Mouse (Mus musculus) forebrain, embryonic 11.5 days (tissue): Measurements from ENCODE around the gene Sytl3. TPM values are rescaled to one million over a fixed set of nuclear protein-coding genes. Genes with fewer than 3 reads are reported as not detected.

Experiments
- ATAC-seq: fragments of 200-750 bp; cut with Nextera tagmentation; replicated peaks from 2 replicates; pipeline ENCODE4 v1.8.0; 2017; ENCODE audit warnings: moderate TSS enrichment; ENCODE audit not compliant: low FRiP score
- DNase-seq: peaks from one replicate; pipeline ENCODE4 v3.0.0-alpha.2; 2017; ENCODE audit warnings: low spot score
- H3K27ac ChIP-seq: fragments of 300-500 bp; sonication (generic); 2 replicates; pipeline ENCODE4 v1.5.1; 2014; ENCODE audit warnings: low read depth, low read length
- H3K27me3 ChIP-seq: fragments of 300-500 bp; sonication (generic); 2 replicates; pipeline ENCODE4 v1.6.1; 2014; ENCODE audit warnings: mild to moderate bottlenecking, low read length, mixed read lengths; ENCODE audit not compliant: control insufficient read depth, insufficient read depth
- H3K36me3 ChIP-seq: fragments of 300-500 bp; sonication (generic); 2 replicates; pipeline ENCODE4 v1.6.1; 2014; ENCODE audit warnings: mild to moderate bottlenecking, low read length, moderate library complexity, mixed read lengths; ENCODE audit not compliant: control insufficient read depth, insufficient read depth
- H3K4me1 ChIP-seq: fragments of 300-500 bp; sonication (generic); replicated peaks from 2 replicates; pipeline ENCODE4 v1.6.1; 2014; ENCODE audit warnings: low read length, mixed read lengths; ENCODE audit not compliant: control insufficient read depth, insufficient read depth
- H3K4me2 ChIP-seq: fragments of 300-500 bp; sonication (generic); 2 replicates; pipeline ENCODE4 v1.6.1; 2014; ENCODE audit warnings: low read depth, mild to moderate bottlenecking, low read length, moderate library complexity, mixed read lengths; ENCODE audit not compliant: severe bottlenecking
- H3K4me3 ChIP-seq: fragments of 300-500 bp; sonication (generic); 2 replicates; pipeline ENCODE4 v1.5.1; 2014; ENCODE audit warnings: low read depth, low read length
- H3K9ac ChIP-seq: fragments of 300-500 bp; sonication (generic); 2 replicates; pipeline ENCODE4 v1.6.1; 2014; ENCODE audit warnings: low read length
- H3K9me3 ChIP-seq: fragments of 300-500 bp; sonication (generic); 2 replicates; pipeline ENCODE4 v1.6.1; 2016; ENCODE audit warnings: low read length, mixed read lengths; ENCODE audit not compliant: control insufficient read depth
- WGBS: fragments of 180-500 bp; shearing (Covaris S2); extraction: QIAGEN DNeasy Blood & Tissue Kit; methylation state at CpG from one replicate; pipeline ENCODE4 v1.1.7; 2014; 5-methylcytosine and 5-hydroxymethylcytosine counted together
- polyA plus RNA-seq: library from polyadenylated mRNA; unstranded; fragments of >200 nt; fragmentation: Nextera tagmentation; extraction: Ambion mirVana; gene quantifications from 2 replicates; pipeline ENCODE4 v1.2.1, GENCODE M21; 2014

Sytl3 gene
- polyA plus RNA-seq, 1 experiment from 2014 or later, result not detected

DNA sequence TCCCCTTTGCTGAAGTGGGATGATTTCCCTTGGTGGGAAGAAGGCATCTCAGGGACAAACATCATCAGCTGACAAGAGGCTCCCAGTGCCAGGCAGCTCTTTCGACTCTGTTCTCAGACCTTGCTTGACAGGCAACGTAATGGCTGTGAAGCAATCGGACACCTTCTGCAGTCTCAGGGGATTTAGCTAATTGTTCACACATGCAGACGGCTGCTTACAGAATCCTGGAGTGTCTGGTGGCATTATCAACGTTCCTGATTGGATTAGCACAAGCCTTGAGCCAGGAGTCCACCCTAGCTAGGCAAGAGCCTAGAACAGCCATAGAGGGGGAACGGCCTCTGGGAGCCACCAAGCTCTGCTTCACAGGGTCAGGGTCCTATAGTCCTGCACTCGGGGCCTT is 93.5 kb downstream of the Sytl3 start:
- no peak overlapping the region for H3K27ac ChIP-seq
- H3K27me3 ChIP-seq, result no peaks in the 10 kb centered on the region
- no peak overlapping the region for H3K9ac ChIP-seq
- H3K4me2 ChIP-seq, result no peak overlapping the region
- no peaks in the 10 kb centered on the region for H3K9me3 ChIP-seq
- no peaks in the 10 kb centered on the region; the same call in 1 of the 2 replicates for H3K36me3 ChIP-seq
- 53% methylated on average over 7 of the region's 7 CpGs for WGBS
- H3K4me1 ChIP-seq, result peaks cover 2% of the 10 kb centered on the region; the same call in 1 of the 2 replicates
- ATAC-seq (no peak), DNase-seq (no peak)
- H3K4me3 ChIP-seq, result no peak overlapping the region

DNA sequence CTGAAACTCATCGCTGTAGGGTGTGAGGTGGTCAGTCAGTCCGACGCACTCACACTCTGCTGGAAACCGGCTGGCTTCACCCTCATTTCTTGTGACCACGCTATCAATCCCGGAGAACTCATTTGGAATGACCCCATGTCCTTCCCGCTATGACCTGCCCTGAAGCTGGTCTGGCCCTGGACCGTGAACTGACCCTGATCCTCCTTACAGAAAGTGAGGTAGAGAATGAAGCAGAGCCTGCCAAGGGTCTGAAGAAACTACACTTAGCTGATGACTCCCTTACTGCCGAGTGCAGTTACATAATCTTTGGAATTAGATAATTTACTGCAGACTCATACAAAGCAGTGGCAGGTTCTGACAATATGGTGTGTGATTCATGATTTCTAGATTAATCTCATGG is 96.3 kb downstream of the Sytl3 start:
- Histone ChIP-seq H3K4me3 (no peak overlapping the region), H3K4me1 (0 out of 2 replicates have a peak, but pooled peaks cover 1% of the 10 kb centered on the region), H3K9ac (no peak overlapping the region), H3K9me3 (no peaks in the 10 kb centered on the region), H3K27ac (no peak overlapping the region), H3K27me3 (no peaks in the 10 kb centered on the region), H3K36me3 (no peaks in the 10 kb centered on the region; the same call in 1 of the 2 replicates), H3K4me2 (no peak overlapping the region)
- WGBS, result 92% methylated on average over 9 of the region's 9 CpGs
- ATAC-seq (no peak), DNase-seq (no peak)

DNA sequence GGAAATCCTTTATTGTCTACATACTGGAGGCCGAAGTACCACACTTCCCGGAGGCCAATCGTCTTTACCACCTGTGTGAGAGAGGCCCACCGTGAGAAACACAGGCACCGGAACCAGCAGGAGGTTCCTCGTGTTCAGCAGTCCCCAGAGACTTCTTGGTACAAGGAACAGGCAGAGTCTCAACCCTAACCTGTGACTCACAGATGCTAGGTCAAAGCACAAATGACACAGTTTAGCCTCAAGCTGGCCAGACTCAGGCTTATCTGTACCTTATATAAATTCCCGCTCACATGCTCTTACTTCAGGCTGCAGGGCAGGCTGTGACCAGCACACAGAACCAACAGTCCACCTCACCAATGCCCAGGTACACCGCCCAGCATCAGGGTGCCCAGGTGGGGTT is 97.0 kb downstream of the Sytl3 start:
- Histone ChIP-seq H3K27me3 (no peaks in the 10 kb centered on the region), H3K36me3 (no peaks in the 10 kb centered on the region; the same call in 1 of the 2 replicates), H3K4me2 (no peak overlapping the region), H3K9me3 (no peaks in the 10 kb centered on the region), H3K9ac (no peak overlapping the region), H3K27ac (no peak overlapping the region), H3K4me3 (no peak overlapping the region), H3K4me1 (0 out of 2 replicates have a peak, but pooled peaks cover 1% of the 10 kb centered on the region)
- DNase-seq (no peak), ATAC-seq (no peak)
- WGBS, result 91% methylated on average over 8 of the region's 8 CpGs

DNA sequence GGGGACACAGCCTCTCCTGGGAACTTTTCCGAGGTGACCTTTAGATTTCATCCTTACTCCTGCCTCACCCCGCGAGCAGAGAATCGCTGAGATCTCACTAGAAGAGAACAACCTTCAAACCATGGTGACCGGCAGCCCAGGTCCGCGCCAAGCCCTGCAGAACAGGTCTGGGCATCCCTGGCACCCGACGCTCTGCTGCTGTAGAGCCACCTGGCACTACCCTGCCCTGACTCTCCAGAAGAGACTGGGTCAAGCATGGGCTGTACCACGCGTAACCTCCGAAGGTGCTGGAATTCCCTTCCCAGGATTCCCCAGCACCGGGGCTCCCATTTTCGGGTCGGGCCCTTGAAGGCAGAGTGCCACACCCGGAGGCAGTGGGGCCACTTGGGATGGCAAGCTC is 99.0 kb downstream of the Sytl3 start:
- no peak overlapping the region for H3K4me2 ChIP-seq
- 94% methylated on average over 16 of the region's 16 CpGs for WGBS
- no peak for DNase-seq

DNA sequence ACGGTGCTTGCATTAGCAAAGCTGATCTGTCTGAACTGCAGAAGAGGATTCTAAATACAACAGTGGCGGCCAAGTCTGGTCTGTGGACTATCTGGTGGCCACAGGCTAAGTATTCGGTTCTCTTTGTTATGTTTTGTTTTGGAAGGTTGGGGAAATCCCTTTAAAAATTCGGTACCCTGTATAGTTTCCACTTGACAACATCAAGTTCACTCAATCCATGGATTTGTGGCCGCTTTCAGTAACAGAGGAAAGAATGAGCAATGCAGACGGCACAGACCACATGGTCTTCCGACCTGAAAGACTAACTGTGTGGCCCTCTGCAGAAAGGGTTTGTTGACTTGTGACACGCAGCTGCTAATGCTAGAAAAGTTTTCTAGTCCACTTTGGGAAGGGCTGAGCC is 100.0 kb downstream of the Sytl3 start:
- Histone ChIP-seq H3K4me1 (peaks cover 1% of the 10 kb centered on the region; the same call in 1 of the 2 replicates), H3K27ac (no peak overlapping the region), H3K9ac (no peak overlapping the region), H3K27me3 (no peaks in the 10 kb centered on the region), H3K4me3 (no peak overlapping the region), H3K4me2 (no peak overlapping the region), H3K36me3 (no peaks in the 10 kb centered on the region; the same call in 1 of the 2 replicates), H3K9me3 (no peaks in the 10 kb centered on the region)
- DNase-seq, result no peak
- WGBS, result 72% methylated on average over 8 of the region's 8 CpGs
- no peak for ATAC-seq

More for the DNA sequence above, 99.0 kb downstream of the Sytl3 start:
- H3K36me3 ChIP-seq, result no peaks in the 10 kb centered on the region; the same call in 1 of the 2 replicates
- H3K27me3 ChIP-seq, result no peaks in the 10 kb centered on the region
- peaks cover 1% of the 10 kb centered on the region; the same call in 1 of the 2 replicates for H3K4me1 ChIP-seq
- H3K4me3 ChIP-seq, result no peak overlapping the region
- no peak overlapping the region for H3K27ac ChIP-seq
- no peaks in the 10 kb centered on the region for H3K9me3 ChIP-seq
- no peak overlapping the region for H3K9ac ChIP-seq
- ATAC-seq, result no peak

DNA sequence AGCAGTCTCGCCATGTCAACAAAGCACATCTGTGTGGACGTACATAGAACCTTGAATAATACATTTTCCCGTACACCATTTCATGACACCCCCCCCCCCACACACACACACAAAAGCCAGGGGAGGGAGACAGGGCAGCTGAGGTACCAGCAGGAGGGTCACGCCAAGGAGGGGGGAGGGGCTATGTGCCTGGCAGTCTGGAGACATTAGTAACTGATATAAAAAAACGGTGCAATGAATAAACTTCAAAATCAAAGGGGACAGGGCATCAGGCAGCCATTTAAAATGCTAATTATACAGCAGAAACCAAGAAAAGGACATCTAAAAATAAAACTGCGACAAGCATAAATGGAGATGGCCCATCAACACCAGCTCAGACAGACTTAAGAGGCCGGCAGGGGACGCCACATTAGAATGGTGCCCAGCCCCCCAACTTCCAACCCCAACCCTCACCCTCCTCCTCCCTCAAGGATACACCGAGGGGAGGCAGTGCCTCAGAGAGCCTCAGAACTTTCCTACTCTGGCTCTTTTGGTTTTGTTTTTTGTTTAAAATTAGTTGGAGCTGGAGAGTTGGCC is 100.9 kb downstream of the Sytl3 start:
- no peak overlapping the region for H3K27ac ChIP-seq
- no peak for ATAC-seq
- no peak overlapping the region for H3K9ac ChIP-seq
- no peaks in the 10 kb centered on the region for H3K36me3 ChIP-seq
- WGBS, result 43% methylated on average over 9 of the region's 9 CpGs
- no peak overlapping the region for H3K4me3 ChIP-seq
- H3K9me3 ChIP-seq, result no peaks in the 10 kb centered on the region
- no peaks in the 10 kb centered on the region for H3K27me3 ChIP-seq
- no peak for DNase-seq
- peaks cover 1% of the 10 kb centered on the region; the same call in 1 of the 2 replicates for H3K4me1 ChIP-seq
- H3K4me2 ChIP-seq, result no peak overlapping the region

DNA sequence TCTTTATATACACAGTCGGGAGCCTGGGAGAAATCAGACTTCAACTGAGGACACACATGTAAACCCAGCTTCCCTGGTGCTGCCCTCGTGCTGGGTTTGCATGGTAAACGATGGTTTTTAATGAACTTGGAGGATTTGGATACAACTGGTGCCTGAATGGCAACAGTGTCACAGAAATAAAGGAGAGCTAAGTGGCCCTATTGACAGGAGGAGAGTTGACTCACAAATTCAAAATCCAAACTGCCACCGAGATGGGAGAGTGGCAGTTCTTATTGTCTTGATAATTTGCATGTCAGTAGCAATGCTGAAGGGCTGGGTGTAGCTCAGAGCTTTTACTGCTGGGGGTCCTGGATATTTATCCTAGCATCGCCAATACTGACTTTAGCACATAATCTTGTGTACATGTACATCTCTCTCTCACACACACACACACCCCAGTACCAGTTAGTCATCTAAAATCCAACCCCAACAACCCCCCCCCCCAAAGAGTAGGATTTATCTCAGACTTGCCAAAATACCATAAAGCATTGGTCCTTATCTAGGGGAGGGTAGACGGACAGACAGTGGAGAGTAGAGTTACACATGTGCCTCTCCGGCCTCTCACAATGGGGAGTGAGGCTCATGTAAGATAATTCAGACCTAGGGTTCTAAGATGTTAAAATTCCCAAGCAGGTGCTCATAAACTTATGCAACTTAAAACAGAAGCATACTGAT is 104.8 kb downstream of the Sytl3 start:
- Histone ChIP-seq H3K27me3 (no peaks in the 10 kb centered on the region), H3K9ac (no peak overlapping the region), H3K4me2 (no peak overlapping the region), H3K4me3 (no peak overlapping the region), H3K9me3 (no peaks in the 10 kb centered on the region), H3K4me1 (peaks cover 10% of the 10 kb centered on the region; the same call in 1 of the 2 replicates), H3K27ac (peak overlapping the region; percentile 48; the same call in 1 of the 2 replicates), H3K36me3 (no peaks in the 10 kb centered on the region)
- ATAC-seq (0 out of 2 replicates have a peak, but pooled peaks have one; percentile 48), DNase-seq (no peak)
- WGBS, result 26% methylated on average over 7 of the region's 7 CpGs

DNA sequence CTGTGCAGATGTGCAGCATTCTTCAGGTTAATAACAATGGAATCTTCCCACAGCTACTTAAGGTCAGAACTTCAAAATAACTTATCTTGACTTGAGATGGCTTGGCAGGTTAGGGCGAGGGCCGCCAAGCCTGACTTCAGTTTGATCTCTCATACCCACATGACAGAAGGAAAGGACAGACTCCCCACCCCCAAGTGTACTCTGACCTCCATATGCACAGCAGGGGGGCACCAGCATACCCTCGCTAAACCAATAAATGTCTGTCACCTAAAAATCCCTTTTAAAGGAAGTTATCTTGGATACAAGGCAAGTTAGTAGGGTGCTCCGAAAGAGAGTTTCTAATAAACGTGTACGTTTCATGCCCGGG is 105.3 kb downstream of the Sytl3 start:
- WGBS, result 67% methylated on average over 7 of the region's 7 CpGs
- Histone ChIP-seq H3K9ac (no peak overlapping the region), H3K4me2 (no peak overlapping the region), H3K36me3 (no peaks in the 10 kb centered on the region), H3K27ac (no peak overlapping the region), H3K4me3 (no peak overlapping the region), H3K4me1 (peaks cover 10% of the 10 kb centered on the region; the same call in 1 of the 2 replicates), H3K9me3 (no peaks in the 10 kb centered on the region), H3K27me3 (no peaks in the 10 kb centered on the region)
- no peak for DNase-seq
- ATAC-seq, result no peak
